Mouse (Mus musculus) heart, embryonic 13.5 days (tissue): Measurements from ENCODE around the gene Fscn3. TPM values are rescaled to one million over a fixed set of nuclear protein-coding genes. Genes with fewer than 3 reads are reported as not detected.

ENCODE experiments used
- ATAC-seq: fragments of 200-750 bp; cut with Nextera tagmentation; 2 replicates; pipeline ENCODE4 v1.8.0; 2017; ENCODE audit warnings: moderate TSS enrichment; ENCODE audit not compliant: insufficient number of reproducible peaks, low FRiP score, low TSS enrichment; ENCODE audit errors: extremely low read depth
- H3K27ac ChIP-seq: fragments of 300-500 bp; sonication (generic); replicated peaks from 2 replicates; pipeline ENCODE4 v1.5.1; 2015; ENCODE audit warnings: moderate library complexity, mild to moderate bottlenecking, inconsistent platforms
- H3K27me3 ChIP-seq: fragments of 300-500 bp; sonication (generic); replicated peaks from 2 replicates; pipeline ENCODE4 v1.6.1; 2015; ENCODE audit warnings: mild to moderate bottlenecking, inconsistent platforms
- H3K36me3 ChIP-seq: fragments of 300-500 bp; sonication (generic); 2 replicates; pipeline ENCODE4 v1.6.1; 2015; ENCODE audit warnings: mild to moderate bottlenecking, inconsistent platforms
- H3K4me1 ChIP-seq: fragments of 300-500 bp; sonication (generic); 2 replicates; pipeline ENCODE4 v1.6.1; 2015; ENCODE audit warnings: inconsistent platforms
- H3K4me2 ChIP-seq: fragments of 300-500 bp; sonication (generic); 2 replicates; pipeline ENCODE4 v1.6.1; 2015; ENCODE audit warnings: inconsistent platforms, mild to moderate bottlenecking, moderate library complexity
- H3K4me3 ChIP-seq: fragments of 300-500 bp; sonication (generic); 2 replicates; pipeline ENCODE4 v1.5.1; 2015; ENCODE audit warnings: moderate library complexity, mild to moderate bottlenecking, inconsistent platforms
- H3K9ac ChIP-seq: fragments of 300-500 bp; sonication (generic); 2 replicates; pipeline ENCODE4 v1.6.1; 2015; ENCODE audit warnings: inconsistent platforms, mild to moderate bottlenecking, moderate library complexity
- H3K9me3 ChIP-seq: fragments of 300-500 bp; sonication (generic); 2 replicates; pipeline ENCODE4 v1.6.1; 2016; ENCODE audit warnings: inconsistent platforms
- WGBS: fragments of 180-500 bp; shearing (Covaris S2); methylation state at CpG from one replicate; pipeline ENCODE4 v1.1.7; 2015; ENCODE audit warnings: mixed read lengths; 5-methylcytosine and 5-hydroxymethylcytosine counted together
- polyA plus RNA-seq: library from polyadenylated mRNA; unstranded; fragments of >200 nt; fragmentation: Nextera tagmentation; extraction: Ambion mirVana; gene quantifications from 2 replicates; pipeline ENCODE4 v1.2.1, GENCODE M21; 2015

Gene Fscn3
- not detected in 2 replicates for polyA plus RNA-seq

DNA sequence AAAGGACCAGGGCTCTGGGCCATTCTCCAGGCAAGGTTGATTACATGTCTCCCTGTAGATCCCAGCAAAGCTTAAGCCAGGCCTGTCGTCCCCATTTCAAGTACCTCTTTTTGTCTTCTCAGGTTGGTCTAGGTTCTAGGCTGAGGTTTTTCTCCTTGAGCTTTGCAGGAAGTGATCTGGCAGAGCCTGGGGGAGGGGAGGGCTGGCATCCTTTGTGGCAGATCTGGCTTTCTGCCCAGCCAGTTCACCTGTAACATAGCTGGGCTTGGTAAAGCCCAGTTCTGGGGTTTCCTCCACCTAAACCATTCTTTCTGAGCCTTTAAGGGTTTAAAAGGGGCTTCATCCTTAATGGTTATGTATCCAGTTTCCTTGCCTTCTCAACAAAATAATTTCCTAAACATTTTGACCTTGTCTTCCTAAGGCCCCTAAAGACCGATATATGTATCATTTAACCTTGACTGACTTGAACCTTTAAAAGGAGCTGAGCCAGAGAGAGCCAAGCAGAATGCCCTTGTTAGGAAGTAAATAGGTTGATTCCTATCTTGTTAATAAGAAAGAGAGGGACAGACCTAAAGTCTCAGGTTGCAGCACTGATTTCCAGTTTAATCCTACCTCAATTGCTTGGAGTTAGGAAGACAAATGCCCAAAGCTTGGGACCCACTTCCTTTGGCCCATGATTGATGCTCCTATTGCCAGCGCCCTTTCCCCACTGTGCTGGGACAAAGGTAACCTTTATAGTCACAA lies at the start of gene Fscn3:
TSS of gene Fscn3 (plus strand) at position 694 of the 744 bp plus-strand sequence.
- H3K9me3 ChIP-seq: no peaks in the 10 kb centered on the region
- no peaks in the 10 kb centered on the region for H3K27me3 ChIP-seq
- H3K4me3 ChIP-seq: no peak within 1 kb of the TSS
- no peak within 1 kb of the TSS for H3K4me2 ChIP-seq
- H3K9ac ChIP-seq: no peak within 1 kb of the TSS
- H3K27ac ChIP-seq: no peak within 1 kb of the TSS
- H3K4me1 ChIP-seq: peaks cover 22% of the 10 kb centered on the region
- H3K36me3 ChIP-seq: peaks cover 27% of the 10 kb centered on the region
- WGBS: 73% methylated on average over 3 of the region's 3 CpGs
- ATAC-seq: no peak

DNA sequence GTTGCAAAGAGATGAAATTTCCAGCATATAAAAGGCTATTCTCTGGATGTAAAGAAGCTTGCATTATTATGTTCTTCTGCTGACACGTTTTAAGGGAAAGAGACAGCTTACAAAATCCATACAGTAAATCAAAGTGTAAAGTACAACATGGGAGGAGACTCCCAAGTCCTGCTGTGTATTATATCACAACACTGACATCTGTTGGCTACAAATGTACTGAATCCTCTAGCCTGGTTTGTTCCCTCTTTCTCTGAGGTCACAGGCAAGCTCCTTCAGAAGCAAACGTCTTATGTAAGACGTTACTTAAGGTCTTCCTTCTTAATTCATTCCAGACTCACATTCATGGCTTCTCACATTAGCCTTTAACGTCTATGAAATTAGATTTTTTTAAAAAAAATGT lies 45.6 kb upstream of the Fscn3 start:
- H3K27ac ChIP-seq: no peak overlapping the region
- no peaks in the 10 kb centered on the region for H3K9me3 ChIP-seq
- no peaks in the 10 kb centered on the region for H3K4me1 ChIP-seq
- H3K4me3 ChIP-seq: no peak overlapping the region
- no peak overlapping the region for H3K9ac ChIP-seq
- ATAC-seq: no peak
- 0 out of 2 replicates have a peak, but pooled peaks cover 3% of the 10 kb centered on the region for H3K27me3 ChIP-seq
- no peaks in the 10 kb centered on the region for H3K36me3 ChIP-seq
- H3K4me2 ChIP-seq: no peak overlapping the region
- 49% methylated on average over 4 of the region's 4 CpGs for WGBS

DNA sequence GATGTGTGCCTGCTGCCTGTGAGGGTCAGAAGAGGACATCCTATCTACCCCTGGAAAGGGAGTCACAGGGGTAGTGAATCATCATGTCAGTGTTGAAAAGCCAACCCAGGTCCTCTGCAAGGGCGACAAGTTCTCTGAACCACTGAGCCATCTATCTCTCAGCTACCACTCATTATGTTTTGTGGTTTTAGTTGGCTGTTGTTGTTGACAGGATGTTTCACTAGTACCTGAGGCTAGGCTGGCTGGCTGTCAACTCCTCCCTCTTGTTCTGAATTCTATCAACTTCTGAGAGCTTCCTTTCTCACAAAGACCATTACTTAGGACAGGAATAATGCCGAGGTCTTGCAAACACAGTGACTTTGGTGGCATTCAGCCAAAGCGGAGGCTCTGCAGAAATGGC lies 42.4 kb upstream of the Fscn3 start:
- Histone ChIP-seq H3K36me3 (no peaks in the 10 kb centered on the region), H3K4me1 (no peaks in the 10 kb centered on the region), H3K4me2 (no peak overlapping the region), H3K9me3 (no peaks in the 10 kb centered on the region), H3K9ac (no peak overlapping the region), H3K27me3 (no peaks in the 10 kb centered on the region), H3K4me3 (no peak overlapping the region), H3K27ac (no peak overlapping the region)
- ATAC-seq: no peak
- WGBS: 65% methylated on average over 3 of the region's 3 CpGs

DNA sequence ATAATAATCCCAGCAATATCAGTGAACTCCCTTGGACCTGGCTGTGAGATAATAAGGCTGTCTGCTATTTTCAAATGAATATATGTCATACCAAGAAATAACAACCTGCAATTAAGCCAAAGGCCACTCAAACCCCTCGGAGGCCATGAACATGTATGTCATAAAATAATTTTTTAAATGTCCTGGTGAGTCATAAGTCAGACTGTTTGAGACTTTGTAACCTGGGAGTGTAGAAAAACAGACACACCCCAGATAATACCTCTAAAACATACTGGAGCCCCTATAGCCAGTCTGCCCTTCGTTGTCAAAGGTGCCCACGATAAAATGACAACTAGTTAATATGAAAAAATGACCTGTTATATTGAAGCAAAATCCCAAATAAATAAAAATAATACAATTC lies 38.6 kb upstream of the Fscn3 start:
- H3K9ac ChIP-seq: no peak overlapping the region

DNA sequence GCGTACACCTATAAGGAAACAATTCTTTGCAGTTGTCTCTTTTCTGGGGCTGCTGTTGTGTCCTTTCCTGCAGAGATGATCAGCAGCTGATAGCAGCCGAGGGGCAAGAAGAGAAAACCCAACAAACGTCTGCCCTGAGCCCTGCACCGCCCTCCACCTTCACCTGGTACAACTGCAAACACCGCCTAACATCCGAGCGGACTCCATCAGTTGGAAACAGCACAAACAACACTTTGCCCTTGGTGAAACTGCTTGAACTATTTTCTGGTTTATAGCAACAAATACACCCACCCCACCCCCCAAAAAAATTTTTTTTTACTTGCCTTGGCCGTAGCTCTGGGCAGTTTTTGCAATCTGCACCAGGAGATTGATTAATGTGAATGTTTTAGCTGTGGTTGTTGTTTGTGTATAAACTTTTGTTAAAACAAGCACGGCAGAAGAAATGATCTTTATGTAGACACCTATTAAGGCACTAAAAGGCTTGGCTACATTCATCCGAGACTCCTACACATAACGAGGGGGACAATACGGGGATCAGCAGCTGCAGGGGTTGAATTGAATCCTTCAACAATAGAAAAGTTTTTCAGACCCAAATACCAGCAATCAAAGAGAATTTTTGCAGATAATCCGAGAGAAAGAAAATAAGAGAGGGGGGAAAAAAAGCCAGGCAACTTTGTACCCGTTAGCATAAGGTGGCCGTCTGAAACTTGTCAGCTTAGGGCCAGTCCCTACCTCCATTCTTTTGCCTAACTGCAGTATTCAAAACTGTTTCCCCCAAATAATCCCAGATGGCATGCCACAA lies 31.3 kb upstream of the Fscn3 start:
- Histone ChIP-seq H3K36me3 (no peaks in the 10 kb centered on the region), H3K9me3 (peaks cover 6% of the 10 kb centered on the region), H3K27ac (no peak overlapping the region), H3K9ac (no peak overlapping the region), H3K4me1 (peaks cover 9% of the 10 kb centered on the region; the same call in 1 of the 2 replicates), H3K4me3 (peak overlapping the region; percentile 54), H3K27me3 (peaks cover 62% of the 10 kb centered on the region), H3K4me2 (peak overlapping the region; percentile 88)
- WGBS: 35% methylated on average over 15 of the region's 15 CpGs
- ATAC-seq: no peak

More for the DNA sequence above, 38.6 kb upstream of the Fscn3 start:
- Histone ChIP-seq H3K36me3 (no peaks in the 10 kb centered on the region), H3K27ac (no peak overlapping the region), H3K27me3 (0 out of 2 replicates have a peak, but pooled peaks cover 4% of the 10 kb centered on the region), H3K4me2 (no peak overlapping the region), H3K4me3 (no peak overlapping the region), H3K9me3 (no peaks in the 10 kb centered on the region), H3K4me1 (no peaks in the 10 kb centered on the region)
- ATAC-seq: no peak
- 73% methylated on average over 3 of the region's 3 CpGs for WGBS

DNA sequence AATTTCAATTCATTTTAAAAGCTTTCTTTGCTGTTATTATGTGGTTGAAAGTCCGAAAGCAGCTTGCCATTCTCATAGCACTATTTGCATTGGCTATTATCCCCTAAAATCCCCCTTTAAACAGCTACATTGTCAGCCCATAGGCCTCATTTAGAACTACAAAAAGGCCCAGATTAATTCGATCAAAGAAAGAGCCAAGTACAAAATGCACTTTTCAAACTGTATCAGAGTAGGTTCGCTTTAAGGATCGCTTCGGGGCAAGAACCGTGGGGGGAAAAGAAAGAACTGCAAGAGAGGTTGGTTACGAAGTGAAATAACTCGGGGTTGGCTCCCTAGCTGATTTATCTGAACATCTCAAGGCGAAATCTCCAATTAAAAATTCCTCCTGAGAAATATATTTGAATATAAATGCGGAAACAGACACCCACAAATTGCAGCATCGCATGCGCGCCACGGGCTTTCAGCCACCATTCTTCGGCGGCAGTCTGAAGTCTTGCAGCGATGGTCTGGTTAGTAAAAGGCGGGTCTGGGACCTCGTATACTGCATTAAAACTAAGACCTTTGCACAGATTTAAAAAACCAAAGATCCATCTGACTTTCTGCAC lies 30.6 kb upstream of the Fscn3 start:
- WGBS: 4% methylated on average over 19 of the region's 19 CpGs
- peaks cover 9% of the 10 kb centered on the region; the same call in 1 of the 2 replicates for H3K4me1 ChIP-seq
- peak overlapping the region; percentile 54 for H3K4me3 ChIP-seq
- H3K36me3 ChIP-seq: no peaks in the 10 kb centered on the region
- H3K27ac ChIP-seq: no peak overlapping the region
- H3K9ac ChIP-seq: peak overlapping the region; percentile 73
- no peak for ATAC-seq
- H3K27me3 ChIP-seq: peaks cover 64% of the 10 kb centered on the region
- peak overlapping the region; percentile 88 for H3K4me2 ChIP-seq
- H3K9me3 ChIP-seq: peaks cover 6% of the 10 kb centered on the region

DNA sequence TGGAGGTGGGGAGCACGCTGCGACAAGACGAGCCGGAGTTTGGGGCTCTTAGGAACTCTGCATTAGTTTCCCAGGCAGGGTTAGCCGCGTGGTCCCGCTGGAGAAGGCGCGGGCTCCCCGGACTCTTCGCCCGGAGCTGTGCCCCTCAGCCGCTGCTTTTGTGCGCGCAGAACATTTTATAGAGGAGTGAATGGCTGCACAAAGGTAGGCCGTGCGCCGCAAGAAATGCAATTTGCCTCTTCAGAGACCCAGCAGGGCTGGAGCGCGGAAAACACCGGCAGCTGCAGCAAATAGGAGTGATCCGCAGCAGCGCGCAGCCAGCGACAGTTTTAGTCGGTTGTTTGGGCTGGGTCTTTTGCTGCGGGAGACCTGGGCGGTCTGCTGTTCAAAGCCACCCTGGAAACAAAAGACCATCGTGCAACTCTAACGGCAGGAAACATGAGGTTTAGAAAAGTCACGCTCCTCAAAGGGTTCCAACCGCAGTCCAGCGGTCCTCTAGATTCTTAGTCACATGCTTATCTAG lies 29.8 kb upstream of the Fscn3 start, which contains the start of gene Zfp800:
TSS of gene Zfp800 (minus strand) at position 325 of the 523 bp plus-strand sequence.
- Histone ChIP-seq H3K36me3 (no peaks in the 10 kb centered on the region), H3K27ac (no peak within 1 kb of the TSS), H3K9ac (peak within 1 kb of the TSS; percentile 73), H3K4me2 (peak within 1 kb of the TSS; percentile 88), H3K9me3 (peaks cover 6% of the 10 kb centered on the region), H3K4me1 (peaks cover 9% of the 10 kb centered on the region; the same call in 1 of the 2 replicates), H3K27me3 (peaks cover 64% of the 10 kb centered on the region), H3K4me3 (peak within 1 kb of the TSS; percentile 54)
- ATAC-seq: no peak
- 1% methylated on average over 33 of the region's 33 CpGs for WGBS

DNA sequence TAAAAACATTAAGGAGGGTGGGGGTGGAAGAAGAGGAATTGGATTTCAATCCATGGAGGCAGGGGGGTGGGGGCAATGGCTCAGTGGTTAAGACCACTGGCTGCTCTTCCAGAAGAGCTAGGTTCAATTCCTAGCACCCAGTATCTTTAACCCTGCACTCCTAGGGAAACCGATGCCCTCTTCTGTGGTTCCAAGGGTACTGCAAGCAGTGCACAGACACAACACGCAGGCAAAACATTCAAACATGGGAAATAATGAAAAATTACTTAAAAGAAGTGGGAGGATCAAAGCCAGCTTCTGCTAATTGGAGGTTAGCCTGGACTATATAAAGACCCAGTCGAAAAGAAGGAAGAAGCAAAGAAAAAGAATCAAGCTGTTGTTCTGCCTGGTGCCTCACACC lies 28.9 kb upstream of the Fscn3 start:
- Histone ChIP-seq H3K36me3 (no peaks in the 10 kb centered on the region), H3K4me3 (no peak overlapping the region), H3K4me2 (no peak overlapping the region), H3K27ac (no peak overlapping the region), H3K27me3 (peaks cover 62% of the 10 kb centered on the region), H3K4me1 (peaks cover 9% of the 10 kb centered on the region; the same call in 1 of the 2 replicates), H3K9ac (no peak overlapping the region), H3K9me3 (peaks cover 7% of the 10 kb centered on the region)
- 78% methylated on average over 3 of the region's 3 CpGs for WGBS
- no peak for ATAC-seq

DNA sequence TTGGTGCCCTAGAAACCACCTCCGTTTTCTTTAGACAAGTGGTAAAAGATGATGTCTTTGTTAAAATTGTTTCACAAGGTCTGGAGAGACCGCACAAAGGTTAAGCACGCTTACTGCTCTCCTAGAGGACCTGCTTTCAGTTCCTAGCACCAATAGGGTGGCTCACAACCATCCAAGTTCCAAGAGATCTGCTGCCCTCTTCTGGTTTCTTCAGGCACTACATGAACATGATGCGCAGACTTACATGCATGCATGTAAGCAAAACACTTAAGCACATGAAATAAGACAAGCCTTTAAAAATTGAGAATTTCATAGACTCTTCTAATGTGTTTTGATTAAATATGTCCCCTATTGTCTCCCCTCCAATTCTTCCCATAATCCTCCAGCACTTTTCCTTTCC lies 27.8 kb upstream of the Fscn3 start:
- no peak overlapping the region for H3K4me2 ChIP-seq
- no peak overlapping the region for H3K9ac ChIP-seq
- peaks cover 9% of the 10 kb centered on the region; the same call in 1 of the 2 replicates for H3K4me1 ChIP-seq
- peaks cover 56% of the 10 kb centered on the region for H3K27me3 ChIP-seq
- ATAC-seq: no peak
- 77% methylated on average over 4 of the region's 4 CpGs for WGBS
- no peak overlapping the region for H3K27ac ChIP-seq
- no peaks in the 10 kb centered on the region for H3K36me3 ChIP-seq
- H3K9me3 ChIP-seq: peaks cover 11% of the 10 kb centered on the region
- no peak overlapping the region for H3K4me3 ChIP-seq

DNA sequence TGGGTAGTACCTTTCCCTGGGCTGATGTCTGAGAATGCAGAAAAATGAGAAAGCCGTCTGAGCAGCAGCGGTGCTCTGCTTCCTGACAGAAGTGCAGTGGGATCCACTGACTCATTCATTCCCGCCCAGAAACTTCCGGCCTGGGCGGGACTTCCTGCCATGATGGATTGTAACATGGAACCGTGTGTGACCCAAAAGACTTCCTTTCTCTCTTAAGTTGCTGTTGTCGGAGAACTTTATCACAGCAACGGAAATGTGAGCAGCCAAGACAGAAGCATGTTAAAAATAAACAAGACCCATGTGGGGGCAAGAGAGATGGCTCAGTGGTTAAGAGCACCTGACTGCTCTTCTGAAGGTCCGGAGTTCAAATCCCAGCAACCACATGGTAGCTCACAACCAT lies 17.5 kb upstream of the Fscn3 start:
- peaks cover 5% of the 10 kb centered on the region for H3K36me3 ChIP-seq
- H3K4me2 ChIP-seq: no peak overlapping the region
- H3K9ac ChIP-seq: no peak overlapping the region
- no peak for ATAC-seq
- no peaks in the 10 kb centered on the region for H3K27me3 ChIP-seq
- WGBS: 65% methylated on average over 9 of the region's 9 CpGs
- no peak overlapping the region for H3K27ac ChIP-seq
- no peaks in the 10 kb centered on the region for H3K9me3 ChIP-seq
- no peaks in the 10 kb centered on the region for H3K4me1 ChIP-seq
- no peak overlapping the region for H3K4me3 ChIP-seq

DNA sequence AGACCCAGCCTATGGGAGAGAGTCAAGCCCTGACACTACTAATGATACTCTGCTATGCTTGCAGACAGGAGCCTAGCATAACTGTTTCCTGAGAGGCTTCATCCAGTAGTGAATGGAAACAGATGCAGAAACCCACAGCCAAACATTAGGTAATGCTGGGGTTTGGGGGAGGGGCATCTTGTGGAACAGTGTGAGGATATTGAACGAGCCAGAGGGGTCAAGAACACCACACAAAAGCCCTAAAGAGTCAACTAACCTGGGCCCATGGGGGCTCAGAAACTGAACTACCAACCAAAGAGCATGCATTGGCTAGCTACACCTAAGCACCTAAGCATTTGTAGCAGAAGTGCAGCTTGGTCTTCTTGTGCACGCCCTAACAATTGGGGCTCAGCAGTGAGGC lies 16.4 kb upstream of the Fscn3 start:
- Histone ChIP-seq H3K36me3 (peaks cover 17% of the 10 kb centered on the region), H3K27me3 (no peaks in the 10 kb centered on the region), H3K4me3 (no peak overlapping the region), H3K9ac (no peak overlapping the region), H3K27ac (no peak overlapping the region), H3K4me2 (no peak overlapping the region), H3K4me1 (no peaks in the 10 kb centered on the region), H3K9me3 (no peaks in the 10 kb centered on the region)
- 70% methylated on average over 2 of the region's 2 CpGs for WGBS
- no peak for ATAC-seq
